Mouse (Mus musculus) testis, adult 2 months (tissue): ENCODE measurements around the gene Tmem129.

Experiments used
- CTCF ChIP-seq: fragments of 200-500 bp; IDR thresholded peaks from 2 replicates; pipeline ENCODE4 v1.5.1; 2012; ENCODE audit warnings: low read depth, mild to moderate bottlenecking, inconsistent platforms, low read length, moderate library complexity; ENCODE audit not compliant: control insufficient read depth, insufficient read depth, insufficient replicate concordance
- POLR2A ChIP-seq: fragments of 200-500 bp; IDR thresholded peaks from 2 replicates; pipeline ENCODE4 v1.6.1; 2012; ENCODE audit warnings: low read depth, mild to moderate bottlenecking, inconsistent platforms, low read length, moderate library complexity; ENCODE audit not compliant: control insufficient read depth

DNA sequence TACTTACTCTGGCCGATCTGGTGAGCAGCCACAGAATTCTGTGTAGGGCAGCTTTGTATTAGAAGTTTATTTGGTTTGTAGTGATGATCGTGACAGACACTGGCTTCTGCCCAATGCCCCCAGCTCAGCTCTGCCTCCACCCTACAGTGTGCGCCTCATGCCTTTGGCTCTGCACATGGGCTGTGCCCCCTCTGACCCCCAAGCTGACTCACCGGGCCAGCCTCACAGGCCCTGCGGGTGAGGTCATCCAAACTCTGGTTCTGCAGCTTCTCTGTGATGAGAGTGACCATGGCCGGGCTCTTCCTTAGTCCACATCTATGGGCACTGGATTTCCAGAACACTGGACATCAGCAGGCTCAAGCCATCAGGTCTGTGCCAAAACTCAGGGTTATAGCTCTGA, 43.8 kb downstream of the Tmem129 start:
- no peak for TF ChIP-seq CTCF
- no peak for TF ChIP-seq POLR2A
